Mouse (Mus musculus) small intestine, adult 2 months (tissue): ENCODE data around the gene Cir1.

ENCODE experiments used
- CTCF ChIP-seq: fragments of 200-500 bp; IDR thresholded peaks from 2 replicates; pipeline ENCODE4 v1.5.1; 2012; ENCODE audit warnings: low read depth, mild to moderate bottlenecking, control low read depth, inconsistent platforms, low read length, moderate library complexity, mixed read lengths; ENCODE audit not compliant: insufficient replicate concordance, insufficient read length; ENCODE audit errors: extremely low read depth
- POLR2A ChIP-seq: fragments of 200-500 bp; IDR thresholded peaks from 2 replicates; pipeline ENCODE4 v1.6.1; 2012; ENCODE audit warnings: low read depth, mild to moderate bottlenecking, control low read depth, inconsistent platforms, low read length, moderate library complexity

DNA sequence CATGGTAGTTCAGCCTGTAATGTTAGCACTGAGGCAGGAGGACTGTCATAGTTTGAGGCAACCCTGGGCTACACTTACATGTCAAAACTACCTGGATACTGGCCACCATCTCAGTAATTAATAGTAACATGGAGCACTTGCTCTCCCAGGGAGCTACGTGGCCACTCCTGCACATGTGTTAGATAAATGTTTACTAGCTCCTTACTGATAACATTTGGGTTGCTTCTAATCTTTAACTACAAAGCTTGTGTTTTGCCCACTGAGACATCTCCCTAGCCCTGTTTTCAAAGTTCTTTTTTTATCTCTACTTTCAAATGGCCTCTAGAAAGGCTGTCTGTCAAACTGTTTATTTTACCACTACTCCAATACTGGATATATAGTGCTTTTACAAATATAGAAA lies 10.5 kb downstream of the Cir1 start:
- no peak for TF ChIP-seq POLR2A
- no peak for TF ChIP-seq CTCF
